Mouse (Mus musculus) erythroid progenitor cell, adult 5-6 weeks (primary cell): ENCODE data around the gene Sppl2b. TPM values are rescaled to one million over a fixed set of nuclear protein-coding genes. Genes with fewer than 3 reads are reported as not detected.
"Not testable (repeated sequence)": the region's sequence is repeated elsewhere in the genome, so short reads cannot be mapped to it uniquely, and the experiment has no call there.

Experiments used
- ATAC-seq: replicated peaks from 2 replicates; pipeline ENCODE4 v1.8.0; 2016; ENCODE audit warnings: moderate number of reproducible peaks, mild to moderate bottlenecking, moderate TSS enrichment, inconsistent platforms; ENCODE audit not compliant: poor library complexity, low FRiP score, severe bottlenecking
- total RNA-seq, 2 experiments: library from RNA; stranded (forward) in 1 of 2; stranded (reverse) in 1 of 2; fragments of 150-400 nt in 1 of 2; fragments of 186-747, 209-891 nt in 1 of 2; gene quantifications; 2 replicates each; pipeline versions ENCODE4 v1.2.3 to v1.2.4; 2015 to 2017; ENCODE audit warnings: low replicate concordance in 2 of 2

The Sppl2b gene
- 262 and 270 TPM in 2 replicates for total RNA-seq (2015; ENCODE audit: low replicate concordance)
- 283 and 322 TPM in 2 replicates for total RNA-seq (2017; ENCODE audit: low replicate concordance)

DNA sequence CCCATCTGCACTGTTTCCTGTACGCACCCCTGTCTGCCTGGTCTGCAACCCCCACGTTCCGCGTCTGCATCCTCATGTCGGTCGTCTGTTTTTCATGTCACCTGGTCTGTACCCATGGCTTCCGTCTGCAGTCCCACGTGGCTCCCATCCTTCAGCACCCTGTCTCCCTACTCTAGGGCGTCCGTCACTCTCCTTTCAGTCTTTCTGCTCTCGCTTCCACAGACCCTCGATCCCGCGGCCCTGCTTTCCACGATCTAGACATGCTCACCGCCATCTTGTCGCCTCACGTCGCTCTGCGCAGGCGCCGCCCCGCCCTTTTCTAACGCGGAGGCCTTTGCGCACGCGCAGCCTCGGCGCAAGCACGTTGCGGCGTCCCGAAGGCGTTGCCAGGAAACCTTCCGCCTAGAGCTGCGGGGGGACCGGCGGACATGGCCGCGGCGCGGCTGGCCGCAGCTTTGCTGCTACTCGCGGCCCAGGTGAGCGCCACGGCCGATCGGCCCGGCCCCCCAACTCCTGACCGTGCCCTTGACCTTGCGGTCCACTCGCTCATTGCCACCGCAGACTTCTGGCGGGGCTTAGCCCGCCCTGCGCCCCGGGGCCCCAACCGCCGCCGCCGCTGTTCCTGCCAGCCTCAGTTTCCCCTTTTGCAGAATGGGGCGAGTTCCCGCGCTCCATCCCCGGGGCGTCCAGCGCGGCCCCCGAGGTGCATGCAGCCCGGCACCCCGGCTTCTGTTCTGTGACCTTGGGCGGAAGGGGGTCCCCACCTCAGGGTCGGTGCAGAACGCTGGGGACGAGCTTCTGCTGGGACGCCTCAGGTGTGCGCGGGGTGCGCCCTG is at the start of gene Sppl2b, which contains the start of gene Lsm7:
Gene Sppl2b, plus strand, starts transcription at position 363 of the 836 bp plus-strand sequence.
Gene Lsm7, minus strand, starts transcription at position 297 of the 836 bp plus-strand sequence.
- peak; percentile 41 for ATAC-seq

DNA sequence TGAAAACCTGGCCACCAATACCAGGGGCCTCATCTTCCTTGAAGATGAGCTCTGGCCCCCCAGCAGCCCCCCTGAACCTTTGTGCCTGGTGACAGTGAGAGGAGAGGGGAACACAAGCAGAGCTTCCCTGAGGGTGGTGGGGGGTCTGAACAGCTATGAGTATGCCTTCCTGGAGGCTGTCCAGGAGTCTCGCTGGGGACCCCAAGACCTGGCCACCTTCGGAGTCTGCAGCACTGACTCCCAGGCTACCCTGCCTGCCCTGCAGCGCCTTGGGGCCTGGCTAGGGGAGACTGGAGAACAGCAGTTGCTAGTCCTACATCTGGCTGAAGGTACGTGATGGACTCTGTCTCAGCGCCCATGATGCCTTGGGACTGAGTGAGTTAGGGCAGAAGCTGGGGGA is 49.8 kb upstream of the Sppl2b start:
- no peak for ATAC-seq

DNA sequence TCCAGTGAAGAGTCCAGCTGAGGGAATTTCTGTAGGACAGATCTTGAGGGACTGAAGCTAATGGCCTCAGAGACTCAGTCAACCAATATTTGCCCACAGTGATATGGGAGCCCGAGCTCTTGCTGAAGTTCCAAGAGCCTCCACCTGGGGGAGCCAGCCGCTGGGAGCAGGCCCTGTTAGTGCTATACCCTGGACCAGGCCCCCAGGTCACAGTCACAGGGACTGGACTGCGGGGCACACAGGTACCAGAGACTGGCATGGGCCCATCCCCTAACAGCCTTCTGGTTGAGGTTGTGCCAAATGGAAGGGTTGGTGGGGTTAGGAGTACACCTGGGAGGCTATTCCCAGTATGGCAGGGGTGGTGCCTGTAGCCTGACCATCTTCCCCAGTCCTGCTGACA is 49.1 kb upstream of the Sppl2b start:
- ATAC-seq = peak; percentile 76

DNA sequence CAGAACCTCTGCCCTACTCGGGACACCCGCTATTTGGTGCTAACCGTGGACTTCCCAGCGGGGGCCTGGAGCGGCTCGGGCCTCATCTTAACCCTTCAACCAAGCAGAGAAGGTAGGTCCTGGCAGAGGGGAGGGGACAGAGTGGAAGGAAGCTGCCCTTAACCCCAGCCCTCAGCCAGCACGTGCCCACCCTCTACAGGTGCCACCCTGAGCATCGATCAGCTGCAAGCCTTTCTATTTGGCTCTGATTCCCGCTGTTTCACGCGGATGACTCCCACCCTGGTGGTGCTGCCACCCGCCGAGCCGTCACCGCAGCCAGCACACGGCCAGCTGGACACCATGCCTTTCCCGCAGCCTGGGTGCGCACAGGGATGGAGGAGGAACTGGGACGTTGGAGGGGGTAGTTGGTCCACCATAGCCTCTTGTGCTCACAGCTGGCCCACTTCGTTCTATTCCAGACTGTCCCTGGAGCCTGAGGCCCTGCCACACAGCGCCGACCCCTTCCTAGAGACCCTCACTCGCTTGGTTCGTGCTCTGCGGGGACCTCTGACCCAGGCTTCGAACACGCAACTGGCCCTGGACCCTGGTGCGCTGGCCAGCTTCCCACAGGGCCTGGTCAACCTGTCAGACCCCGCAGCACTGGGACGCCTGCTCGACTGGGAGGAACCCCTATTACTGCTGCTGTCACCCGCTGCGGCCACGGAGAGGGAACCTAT is 48.6 kb upstream of the Sppl2b start:
- no peak for ATAC-seq

- ATAC-seq = no peak
Measured at GRCm38 (mm10) chr10:80807057-80807627, 47.9 kb upstream of the Sppl2b start.

DNA sequence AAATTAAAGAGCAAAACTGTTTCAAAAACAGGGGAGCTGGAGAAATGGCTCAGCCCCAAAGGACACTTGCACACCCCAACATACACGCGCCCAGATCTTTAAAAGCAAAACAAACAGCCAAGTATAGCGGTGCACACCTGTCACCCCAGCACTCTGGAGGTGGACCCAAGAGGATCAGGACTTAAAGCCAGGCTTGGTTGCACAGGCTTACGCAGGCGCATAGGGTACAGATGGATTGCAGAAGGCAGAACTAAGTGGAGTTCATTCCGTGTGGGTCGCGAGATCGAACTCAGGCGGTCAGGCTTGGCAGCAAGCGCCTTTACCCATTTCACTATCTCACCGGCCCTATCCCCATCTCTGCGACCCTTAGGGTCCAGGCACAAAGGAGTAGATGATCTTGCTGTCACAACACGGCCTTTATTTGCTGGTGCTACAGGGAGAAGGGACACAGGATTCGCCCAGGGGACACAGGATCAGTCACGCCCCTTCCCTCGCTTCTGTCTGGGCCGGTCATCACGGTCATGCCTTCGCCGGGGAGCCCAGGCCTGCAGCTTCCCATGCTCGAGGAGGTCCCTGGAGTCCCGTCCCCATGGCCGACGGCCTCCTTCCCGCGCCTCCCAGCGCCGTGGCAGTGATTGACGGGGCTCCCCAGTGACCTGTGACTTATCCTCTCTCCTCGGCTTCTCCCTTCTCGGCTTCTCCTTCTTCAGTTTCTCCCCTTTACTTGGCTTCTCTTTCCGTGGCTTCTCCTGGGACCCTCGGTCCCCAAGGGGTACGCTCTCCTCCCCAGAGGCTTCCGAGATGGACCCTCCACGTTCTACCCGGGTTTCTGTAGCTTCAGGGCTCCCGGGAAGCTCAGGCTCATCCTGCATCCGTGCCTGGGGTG is 46.7 kb upstream of the Sppl2b start:
- ATAC-seq = no peak

- ATAC-seq = no peak
Measured at GRCm38 (mm10) chr10:80808985-80809632, 46.0 kb upstream of the Sppl2b start.

GRCm38 (mm10) chr10:80810084-80810483 is 45.0 kb upstream of the Sppl2b start:
- ATAC-seq = no peak

- no peak for ATAC-seq
Measured at GRCm38 (mm10) chr10:80812391-80813041, 42.6 kb upstream of the Sppl2b start.

DNA sequence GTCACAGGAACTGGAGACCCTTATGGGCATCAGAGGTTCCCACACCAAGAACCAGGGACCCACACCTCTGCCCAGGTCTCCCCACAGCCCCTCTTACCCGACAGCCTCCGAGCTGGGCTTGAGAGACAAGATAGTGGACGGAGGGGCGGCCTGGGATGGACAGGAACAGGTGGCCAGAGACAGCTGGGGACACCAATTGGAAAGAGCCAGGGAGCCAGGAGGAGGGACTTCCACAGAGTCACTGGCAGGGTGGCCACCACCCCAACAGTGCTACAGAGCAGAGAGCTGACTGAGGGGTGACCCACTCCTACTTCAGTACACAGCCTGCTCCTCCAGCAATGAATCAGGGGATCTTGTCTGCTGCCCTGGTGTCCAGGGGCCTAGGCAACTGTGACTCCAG is 41.7 kb upstream of the Sppl2b start, which contains the start of gene Jsrp1:
Gene Jsrp1, minus strand, starts transcription at position 133 of the 400 bp plus-strand sequence.
- ATAC-seq = no peak

DNA sequence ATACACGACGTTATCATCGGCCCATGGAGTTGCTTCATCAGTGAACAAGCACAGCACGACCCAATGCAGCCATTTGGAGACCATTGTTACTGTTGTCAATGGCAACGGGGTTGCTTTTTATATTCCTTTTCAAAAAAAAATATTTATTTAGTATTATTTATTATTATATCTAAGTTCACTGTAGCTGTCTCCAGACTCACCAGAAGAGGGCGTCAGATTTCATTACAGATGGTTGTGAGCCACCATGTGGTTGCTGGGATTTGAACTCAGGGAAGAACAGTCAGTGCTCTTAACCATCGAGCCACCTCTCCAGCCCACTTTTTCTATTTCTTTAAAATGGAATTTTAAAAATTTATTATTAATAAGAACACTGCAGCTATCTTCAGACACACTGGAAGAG is 40.3 kb upstream of the Sppl2b start:
- no peak for ATAC-seq

- ATAC-seq = not testable (repeated sequence)
Measured at GRCm38 (mm10) chr10:80816303-80816702, 38.8 kb upstream of the Sppl2b start.

DNA sequence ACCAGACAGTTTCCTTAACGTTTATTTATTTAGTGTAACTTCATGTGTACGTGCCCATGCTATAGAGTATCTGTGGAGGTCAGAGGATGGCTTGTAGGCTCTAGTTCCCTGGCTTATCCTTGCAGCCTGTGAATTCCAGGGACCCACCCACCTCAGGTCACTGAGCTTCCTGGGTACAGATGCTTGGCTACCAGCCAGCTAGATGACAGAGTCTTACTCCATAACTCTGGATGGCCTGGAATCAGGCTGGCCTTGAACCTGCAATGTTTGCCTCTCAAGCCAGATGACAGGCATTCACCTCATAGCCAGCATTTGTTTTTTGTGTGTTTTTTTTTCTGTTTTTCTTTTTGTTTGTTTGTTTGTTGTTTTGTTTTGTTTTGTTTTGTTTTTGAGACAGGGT is 37.9 kb upstream of the Sppl2b start:
- ATAC-seq = no peak

GRCm38 (mm10) chr10:80817955-80818354 is 37.1 kb upstream of the Sppl2b start:
- ATAC-seq = not testable (repeated sequence)

DNA sequence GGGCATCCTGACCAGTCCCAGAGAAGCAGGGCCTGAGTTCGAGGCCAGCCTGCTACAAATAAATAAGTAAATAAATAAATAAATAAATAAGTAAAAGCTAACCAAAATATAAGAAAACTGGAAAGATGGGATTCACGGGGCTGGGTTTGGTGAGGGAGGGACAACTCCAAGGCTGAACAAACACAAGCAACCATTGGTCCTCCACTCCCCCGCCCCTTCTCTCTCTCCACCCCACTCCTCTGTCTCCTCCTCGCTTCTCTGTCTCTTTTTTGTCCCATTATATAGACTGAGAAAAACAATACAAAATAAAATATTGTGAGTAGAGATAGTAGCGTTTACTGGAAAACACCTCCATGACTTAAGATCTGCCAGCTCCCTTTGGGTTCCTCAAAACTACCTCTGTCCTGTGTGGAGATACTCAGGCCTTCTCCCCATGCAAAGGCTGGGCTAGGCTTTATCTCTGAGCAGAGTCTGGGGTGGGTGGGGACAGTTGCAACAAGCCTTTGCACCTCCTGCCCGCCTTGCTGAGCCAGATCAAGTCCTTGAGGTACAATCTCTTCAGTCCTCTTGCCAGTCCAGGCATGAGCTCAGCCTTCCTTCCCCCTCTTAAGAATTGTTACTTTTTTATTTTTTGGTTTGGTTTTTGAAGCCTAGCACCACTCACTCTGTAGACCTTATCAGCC is 36.3 kb upstream of the Sppl2b start:
- ATAC-seq = peak; percentile 99

DNA sequence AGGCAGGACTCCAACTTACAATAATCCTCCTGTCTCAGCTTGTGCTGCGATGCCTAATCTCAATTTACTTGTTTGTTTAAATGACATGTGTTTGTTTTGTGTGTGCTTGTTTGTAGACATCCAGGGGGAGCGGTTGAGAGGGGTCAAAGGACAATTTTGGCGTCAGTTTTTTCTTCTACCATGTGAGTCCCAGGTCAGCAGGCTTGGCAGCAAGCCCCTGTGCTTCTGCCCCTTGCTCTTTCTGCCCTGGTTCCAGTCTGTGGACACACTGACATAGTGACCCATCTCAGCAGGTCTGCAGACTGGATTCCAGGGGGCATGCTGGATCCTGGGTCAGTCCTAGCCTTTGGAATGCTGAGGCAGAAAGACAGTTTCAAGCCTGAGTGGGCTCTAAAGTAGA is 35.7 kb upstream of the Sppl2b start:
- ATAC-seq = peak; percentile 0; the same call in 1 of the 2 replicates

DNA sequence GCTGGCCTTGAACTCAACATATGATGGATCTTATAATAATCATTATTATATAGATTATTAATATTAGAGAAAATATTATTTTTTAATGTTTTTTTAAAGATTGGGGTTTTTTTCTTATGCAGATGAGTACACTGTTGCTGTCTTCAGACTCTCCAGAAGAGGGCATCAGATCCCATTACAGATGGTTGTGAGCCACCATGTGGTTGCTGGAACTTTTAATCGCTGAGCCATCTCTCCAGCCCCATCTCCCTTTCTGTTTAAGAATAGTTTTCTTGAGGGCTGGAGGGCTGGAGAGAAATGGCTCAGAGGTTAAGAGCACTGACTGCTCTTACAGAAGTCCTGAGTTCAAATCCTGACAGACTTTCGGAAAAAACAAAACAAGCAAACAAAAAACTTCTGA is 33.1 kb upstream of the Sppl2b start:
- no peak for ATAC-seq

DNA sequence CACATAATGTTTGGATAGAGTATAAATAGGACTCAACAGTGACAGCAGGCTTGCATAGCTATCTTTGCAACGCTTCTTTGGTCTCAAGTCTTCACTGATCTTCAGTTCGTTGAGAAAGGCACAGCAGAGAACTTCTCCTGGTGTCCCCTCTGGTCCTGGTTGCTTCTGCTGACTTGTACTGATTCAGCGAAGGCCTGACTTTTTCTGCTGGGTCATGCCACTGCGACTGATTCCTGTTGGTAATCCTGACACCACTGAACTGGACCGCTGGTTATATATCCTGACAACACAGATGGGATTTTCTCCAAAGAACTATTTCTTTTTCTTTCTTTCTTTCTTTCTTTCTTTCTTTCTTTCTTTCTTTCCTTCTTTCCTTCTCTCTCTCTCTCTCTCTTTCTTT is 32.5 kb upstream of the Sppl2b start:
- no peak for ATAC-seq
